Mouse (Mus musculus) ZHBTc4 (cell line): ENCODE measurements around the gene Tjp3.

Experiments used
- DNase-seq: peaks from one replicate; pipeline ENCODE4 v3.0.0-alpha.2; 2011; ENCODE audit warnings: low read depth, low spot score

The Tjp3 gene

DNA sequence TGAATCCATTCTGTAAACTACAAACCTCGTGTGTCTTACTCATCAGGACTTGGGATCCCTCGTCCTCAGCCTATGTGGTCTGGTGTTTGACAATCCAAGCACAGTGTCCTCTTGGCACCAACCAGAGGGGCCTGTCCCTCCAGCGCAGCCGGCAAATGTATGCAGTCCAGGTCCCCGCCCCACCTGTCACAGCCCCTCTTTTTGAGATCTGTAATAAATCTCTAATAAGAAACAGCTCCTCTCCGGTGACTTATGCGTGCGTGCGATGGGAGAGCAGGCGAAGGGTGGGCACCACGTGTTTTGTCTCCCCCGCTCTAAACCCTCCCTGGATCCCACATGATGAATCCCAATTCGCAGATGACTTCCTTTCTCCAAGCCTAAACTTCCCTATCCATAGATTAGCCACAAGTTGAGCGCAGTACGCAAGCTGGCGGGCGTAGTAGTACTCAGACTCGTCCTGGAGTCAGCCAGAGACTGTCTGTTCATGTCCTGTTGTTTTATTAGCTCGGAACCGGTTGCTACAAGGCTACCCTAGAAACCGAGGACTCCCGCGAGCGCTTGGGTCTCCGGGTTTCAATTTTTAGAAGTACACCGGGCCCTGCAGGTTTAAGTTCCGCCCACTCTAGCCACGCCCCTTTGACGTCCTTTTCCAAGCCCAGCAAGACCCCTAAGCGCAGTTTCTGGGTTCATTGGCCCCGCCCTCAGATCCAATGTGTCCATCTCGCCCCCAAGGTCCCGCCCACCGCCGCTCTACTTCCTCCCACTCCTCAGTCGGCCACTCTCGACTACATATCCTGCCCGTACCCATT, 28.6 kb upstream of the Tjp3 start:
- peak; percentile 100 for DNase-seq

DNA sequence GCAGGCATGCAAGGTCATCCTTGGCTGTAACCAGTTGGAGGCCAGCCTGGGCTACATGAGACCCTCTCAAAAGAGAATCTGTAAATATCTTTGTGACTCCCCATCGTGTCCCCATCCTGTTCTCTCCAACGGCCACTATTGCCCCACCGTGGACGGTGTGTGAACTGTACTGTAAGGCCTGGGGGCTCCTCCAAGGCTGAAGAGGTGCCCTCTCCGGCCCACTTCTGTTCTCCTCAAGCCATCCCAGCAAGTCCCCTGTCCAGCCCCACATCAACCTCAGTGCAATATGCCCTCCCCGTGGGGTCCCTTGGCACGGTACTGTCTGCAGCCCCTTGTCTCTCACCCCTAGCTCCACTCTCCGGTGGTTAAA, 27.9 kb upstream of the Tjp3 start:
- no peak for DNase-seq

DNA sequence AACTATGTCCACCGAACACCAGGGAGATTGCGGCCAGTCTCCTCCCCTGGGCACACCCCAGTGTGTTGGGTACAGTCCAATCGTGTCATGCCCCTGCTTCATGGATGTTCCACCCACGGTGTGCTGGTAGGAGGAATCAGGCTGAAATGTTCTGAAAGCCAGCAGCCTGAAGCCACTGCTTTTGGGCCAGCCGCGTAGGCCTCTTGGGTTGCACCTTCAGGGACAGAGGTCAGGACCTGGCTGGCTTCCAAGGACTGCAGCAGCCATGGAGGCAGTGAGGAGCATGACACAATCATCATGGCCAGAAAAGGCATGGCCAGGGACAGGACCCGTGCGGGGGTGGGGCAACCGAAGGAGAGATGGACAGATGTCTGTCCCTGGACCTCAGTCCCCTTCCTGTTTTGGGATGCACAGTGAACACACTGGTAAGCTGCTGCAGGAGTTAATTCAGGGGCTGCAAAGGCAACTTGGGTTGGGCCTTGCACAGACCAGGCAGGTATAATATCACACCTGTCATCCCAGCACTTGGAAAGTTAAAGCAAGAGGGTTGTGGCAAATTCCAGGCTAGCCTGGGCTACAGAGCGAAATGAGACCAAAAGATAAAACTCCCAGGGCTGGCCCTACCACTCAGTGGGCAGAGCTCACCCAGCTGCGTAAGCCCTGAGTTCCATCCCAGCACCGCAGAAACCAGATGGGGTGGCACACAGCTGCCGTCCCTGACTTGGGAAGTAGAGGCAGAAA, 27.4 kb upstream of the Tjp3 start:
- no peak for DNase-seq

DNA sequence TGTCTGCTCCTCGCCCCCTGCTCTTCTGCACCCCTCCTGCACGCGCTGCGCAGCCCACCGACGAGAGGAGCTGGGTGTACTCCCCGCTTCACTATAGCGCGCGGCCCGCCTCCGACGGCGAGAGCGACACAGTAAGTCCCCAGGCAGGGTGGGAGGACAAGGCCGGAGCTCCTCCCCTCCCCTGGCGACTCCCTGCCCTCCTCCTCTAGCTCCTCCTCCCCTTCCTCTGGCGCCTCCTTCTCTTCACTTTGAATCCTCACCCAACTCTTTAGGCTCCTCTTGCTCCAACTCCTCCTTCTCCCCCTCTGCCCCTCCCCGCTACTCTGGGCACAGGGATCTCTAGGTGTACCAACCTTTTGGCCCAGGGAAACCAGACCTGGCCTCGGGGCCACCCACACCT, 25.9 kb upstream of the Tjp3 start:
- peak; percentile 95 for DNase-seq

DNA sequence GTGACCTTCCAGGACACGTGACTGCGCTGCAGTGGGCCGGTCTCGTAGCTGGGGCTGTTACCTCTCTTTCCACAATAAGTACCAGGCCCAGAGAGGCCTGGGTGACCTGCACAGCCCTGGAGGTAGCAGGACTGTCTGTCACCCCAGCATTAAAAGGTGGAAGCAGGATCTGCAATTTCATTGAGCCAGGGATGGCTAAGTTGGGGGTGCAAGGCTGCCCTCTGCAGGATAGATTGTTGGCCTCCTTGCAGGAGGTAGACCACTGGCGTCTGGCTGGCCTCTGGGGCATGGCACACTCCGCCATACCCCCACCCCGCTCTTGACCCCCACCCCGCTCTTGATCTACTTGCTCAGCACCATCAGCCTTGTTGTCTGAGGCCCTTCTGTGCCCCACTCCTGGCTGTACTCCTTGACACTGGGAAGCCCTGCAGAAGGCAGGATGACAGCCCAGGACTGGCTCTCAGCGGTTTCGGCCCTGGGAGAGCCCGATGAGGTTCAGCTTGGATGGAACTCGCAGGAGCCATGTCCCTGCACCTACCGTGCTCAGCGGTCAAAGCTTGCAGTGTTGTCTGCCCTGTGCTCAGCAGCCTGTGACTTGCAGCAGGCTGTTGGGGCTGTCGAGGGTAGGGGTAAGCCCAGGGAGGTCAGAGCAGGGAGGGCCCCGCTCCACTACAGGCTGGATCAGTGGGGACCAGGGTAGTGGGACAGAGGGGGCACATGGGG, 25.1 kb upstream of the Tjp3 start:
- no peak for DNase-seq

DNA sequence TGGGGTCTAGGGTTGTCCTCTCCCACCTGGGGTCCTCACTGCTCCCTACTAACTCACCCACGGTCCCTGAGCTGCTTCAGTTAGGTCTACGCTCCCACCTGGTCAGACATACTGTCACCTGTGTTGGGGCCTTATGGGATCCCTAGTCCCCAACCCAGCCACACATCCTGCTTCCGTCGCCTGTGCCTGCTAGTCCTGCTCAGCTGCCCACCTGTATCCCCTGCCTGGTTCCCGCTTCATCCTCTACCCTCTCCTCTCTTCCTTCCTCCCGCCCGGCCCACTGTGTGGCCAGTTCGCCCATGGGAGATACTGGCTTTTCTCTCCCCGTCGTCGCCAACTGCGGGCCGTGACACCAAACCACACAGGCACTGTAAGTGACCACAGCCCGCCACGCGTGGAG, 24.2 kb upstream of the Tjp3 start:
- DNase-seq, result no peak

DNA sequence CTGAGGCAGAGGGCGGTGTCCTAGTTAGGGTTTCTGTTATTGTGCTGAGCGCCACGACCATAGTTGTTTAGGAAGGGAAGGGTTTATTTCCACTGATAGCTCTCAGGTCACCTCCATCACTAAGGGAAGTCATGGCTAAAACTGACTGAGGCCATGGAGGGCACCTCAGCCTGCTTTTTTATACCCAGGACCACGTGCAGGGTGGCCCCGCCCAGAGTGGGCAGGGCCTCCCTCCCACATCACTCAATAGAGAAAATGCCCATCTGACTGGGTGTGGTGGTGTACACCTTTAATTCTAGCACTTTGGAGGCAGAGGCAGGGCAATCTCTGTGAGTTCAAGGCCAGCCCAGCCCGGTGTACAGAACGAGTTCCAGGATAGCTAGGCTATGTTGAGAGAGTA, 22.8 kb upstream of the Tjp3 start:
- DNase-seq, result peak; percentile 54

DNA sequence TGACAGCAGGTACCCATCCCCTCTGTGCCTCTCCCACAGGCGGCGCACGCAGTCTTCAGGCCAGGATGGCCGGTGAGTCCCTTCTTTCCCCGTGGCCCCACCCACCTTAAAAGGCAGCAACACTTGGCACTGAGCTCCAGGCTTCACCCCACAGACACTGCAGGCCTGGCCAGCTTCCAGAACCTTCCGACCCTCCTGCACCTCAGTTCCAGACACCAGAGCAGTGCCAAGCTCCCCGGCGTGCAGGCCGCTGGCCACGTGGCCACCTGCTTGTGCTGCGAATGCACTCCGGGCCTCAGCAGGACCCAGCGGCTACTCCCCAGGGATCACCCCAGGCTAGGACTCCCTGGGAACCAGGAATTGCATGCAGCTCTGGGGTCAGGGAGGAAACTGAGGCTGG, 22.2 kb upstream of the Tjp3 start:
- DNase-seq, result no peak

DNA sequence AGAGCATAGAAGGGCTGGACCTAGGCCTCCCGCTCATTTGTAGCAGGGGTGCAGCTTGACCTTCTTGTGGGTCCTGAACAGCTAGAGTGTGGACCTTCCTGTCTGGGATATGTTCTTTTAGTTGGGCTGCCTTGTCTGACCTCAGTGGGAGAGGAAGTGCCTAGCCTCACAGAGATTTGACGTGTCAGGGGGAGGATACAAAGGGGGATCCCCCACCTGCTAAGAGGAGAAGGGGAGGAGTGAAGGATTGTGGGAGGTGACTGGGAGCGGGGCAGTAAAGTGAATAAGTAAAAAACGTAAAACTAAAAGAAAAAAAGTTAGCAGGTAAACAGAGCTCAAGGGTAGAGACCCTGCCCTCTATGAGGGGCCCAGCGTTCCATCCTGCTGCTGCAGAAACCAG, 18.2 kb upstream of the Tjp3 start:
- DNase-seq, result no peak

DNA sequence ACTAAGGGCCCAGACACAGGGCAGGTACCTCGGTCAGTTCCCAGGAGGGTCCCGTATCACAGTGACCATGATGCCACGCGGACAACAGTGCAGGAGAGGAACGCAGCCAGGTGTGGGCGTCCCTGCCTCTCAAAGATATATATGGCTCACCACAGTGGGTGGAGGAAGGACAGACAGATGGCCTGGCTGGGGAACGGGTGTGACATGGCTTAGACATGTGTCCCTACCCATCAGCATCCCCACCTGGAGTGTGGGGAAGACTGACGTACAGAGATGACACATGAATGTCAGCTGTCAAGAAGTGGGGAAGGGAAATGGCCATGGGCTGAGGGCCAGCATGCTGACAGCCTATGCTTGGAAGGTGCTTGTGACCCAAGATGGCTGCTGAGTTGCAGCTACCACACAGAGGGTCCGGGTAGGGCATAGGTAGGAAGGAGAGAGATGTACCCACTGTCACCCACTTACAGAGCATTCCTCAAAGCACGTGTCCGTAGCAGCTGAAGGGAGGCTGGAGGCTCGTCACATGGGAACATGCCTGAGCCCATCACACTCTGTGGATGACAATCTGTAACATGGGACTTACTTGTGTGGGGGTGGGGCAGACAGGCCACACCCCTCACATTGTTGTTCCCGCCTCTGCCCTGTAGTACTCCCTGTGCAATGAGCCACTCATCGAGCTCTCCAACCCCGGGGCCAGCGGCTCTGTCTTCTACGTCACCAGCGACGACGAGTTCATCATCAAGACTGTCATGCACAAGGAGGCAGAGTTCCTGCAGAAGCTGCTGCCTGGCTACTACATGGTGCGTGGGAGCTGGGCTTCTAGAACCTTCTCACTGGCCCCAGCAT, 15.7 kb upstream of the Tjp3 start:
- DNase-seq, result no peak

DNA sequence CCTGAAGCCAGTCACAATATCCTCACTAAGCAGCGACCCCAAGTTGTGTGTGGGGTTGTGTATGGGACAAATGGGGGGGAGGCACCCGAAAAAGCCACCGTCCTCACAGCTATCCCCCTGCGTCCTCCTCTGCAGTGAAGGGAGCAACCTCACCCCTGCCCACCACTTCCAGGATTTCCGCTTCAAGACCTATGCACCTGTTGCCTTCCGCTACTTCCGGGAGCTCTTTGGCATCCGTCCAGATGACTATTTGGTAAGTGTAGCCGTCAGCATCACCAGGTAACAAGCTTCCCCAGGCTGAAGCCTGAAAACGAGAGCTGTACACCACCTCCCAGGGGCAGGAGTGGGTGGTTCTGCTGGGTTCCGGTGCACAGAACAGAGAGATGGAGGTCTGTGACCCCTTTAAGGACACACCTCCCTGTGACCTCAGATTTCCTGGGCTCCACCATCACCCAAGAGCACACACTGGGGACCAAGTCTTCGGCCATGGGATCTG, 14.8 kb upstream of the Tjp3 start:
- no peak for DNase-seq

DNA sequence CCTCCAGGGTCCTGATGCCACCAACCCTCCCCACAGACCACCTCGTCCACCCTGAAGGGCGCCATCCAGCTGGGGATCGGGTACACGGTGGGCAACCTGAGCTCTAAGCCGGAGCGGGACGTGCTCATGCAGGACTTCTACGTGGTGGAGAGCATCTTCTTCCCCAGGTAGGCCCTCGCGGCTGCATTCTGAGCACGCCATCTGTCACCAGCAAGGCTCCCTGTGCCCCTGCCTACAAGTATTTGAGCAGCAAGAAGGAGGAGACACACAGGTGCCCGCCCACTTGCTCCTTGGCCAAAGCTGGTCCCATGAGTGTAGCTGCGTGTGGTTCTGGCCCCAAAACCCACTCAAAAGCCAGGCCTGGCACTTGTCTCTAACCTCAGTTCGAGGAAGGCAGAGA, 14.3 kb upstream of the Tjp3 start:
- no peak for DNase-seq

DNA sequence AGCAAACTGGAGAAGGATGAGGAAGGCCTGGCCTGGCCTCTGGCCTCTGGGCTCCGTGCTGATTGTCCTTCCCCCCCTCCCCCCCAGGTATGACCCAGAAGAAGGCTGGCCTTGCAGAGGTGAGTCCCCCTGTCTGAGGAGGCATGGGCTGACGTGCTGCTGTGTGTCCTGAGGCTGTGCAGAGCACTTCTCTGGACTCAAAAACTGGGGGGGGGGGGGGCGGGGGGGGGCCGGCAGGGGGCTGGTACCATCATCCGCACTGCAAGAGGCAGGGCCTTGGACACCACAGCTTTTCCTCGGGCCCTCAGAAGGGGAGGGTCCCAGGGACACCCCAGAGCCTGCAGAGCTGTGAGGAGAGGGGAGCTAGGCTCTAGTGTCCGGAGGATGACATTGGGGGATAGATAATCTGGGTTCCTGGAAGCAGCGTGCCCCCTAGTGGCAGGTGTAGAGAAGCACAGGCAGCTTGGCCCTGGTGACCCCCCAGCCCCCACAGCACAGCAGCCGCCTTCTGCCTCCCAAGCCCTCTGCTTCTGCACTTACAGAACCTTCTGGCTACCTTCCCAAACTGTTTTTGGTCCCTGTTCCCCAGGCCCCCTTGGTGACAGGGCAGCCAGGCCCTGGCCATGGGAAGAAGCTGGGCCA, 13.3 kb upstream of the Tjp3 start:
- peak; percentile 79 for DNase-seq

DNA sequence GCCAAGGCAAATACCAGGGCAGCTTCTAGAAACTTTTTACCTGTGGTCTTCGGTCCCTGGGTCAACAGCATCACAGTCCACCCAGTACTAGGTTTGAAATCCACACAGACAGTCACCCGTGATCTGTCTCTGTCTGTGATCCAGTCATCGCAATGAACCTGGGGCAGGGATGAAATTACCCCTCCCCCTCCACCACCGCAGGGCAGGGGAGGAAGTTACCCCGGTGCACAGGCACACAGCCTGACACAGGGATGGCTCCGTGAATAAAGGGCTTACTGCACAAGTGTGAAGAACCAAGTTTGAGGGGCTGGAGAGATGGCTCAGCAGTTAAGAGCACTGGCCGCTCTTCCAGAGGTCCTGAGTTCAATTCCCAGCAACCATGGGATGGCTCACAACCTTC, 12.4 kb upstream of the Tjp3 start:
- no peak for DNase-seq

DNA sequence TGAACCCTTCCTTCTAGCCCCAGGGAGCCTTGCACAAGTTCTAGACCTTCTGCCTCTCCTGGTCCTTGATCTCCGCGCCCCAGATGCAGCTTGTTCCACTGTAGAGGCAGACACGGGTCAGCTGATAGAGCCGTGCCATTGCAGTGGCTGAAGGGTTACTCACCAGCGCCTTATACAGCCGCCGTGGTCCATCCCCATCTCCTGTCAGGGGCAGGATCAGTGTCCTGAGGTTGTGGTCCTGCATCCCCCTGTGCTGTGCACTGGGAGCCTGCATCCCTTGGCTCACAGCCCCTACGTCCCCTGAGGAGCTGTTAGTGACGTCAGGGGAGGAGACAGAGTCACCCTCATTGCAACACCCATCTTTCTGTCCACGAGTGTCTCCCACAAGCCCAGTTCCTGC, 11.9 kb upstream of the Tjp3 start:
- no peak for DNase-seq

DNA sequence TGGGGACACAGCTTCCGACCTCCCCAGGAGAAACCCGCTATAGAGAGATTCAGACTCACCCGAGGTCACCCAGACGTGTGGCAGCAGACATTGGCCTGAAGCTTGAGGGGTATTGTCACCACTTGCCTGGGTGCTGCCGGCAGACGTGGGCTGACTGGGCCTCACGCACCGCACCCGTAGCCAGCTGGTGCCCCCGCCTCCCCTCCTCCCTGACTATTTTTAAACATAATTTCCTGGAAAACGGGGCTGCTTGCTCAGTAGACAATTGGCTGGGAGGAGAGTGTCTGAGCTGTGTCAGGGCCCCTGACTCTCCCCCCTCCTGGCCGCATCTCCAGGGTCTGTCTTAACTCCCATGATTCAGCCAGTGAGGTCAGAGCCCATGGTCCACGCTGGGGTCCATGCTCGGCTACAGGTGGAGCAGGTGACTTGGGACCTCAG, 11.4 kb upstream of the Tjp3 start:
- no peak for DNase-seq

DNA sequence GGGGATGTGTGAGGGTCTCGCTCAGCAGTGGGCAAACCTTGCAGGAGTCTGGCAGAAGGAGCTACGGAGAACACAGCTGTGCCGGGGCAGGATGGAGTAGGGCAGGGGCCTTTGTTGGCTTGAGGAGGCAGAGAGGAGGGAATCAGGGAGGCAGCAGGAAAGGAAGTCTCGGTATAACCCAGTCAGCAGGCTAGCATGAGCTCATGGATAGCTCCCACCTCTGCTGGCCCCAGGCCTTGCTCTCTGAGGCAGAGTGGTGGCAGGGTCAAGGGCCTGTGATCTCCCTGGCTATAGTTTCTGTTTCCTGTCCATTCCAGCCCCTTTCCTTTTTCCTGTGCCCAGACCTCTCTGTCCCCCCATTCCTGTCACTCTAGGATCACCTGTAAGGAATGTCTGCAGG, 10.9 kb upstream of the Tjp3 start:
- DNase-seq, result no peak

DNA sequence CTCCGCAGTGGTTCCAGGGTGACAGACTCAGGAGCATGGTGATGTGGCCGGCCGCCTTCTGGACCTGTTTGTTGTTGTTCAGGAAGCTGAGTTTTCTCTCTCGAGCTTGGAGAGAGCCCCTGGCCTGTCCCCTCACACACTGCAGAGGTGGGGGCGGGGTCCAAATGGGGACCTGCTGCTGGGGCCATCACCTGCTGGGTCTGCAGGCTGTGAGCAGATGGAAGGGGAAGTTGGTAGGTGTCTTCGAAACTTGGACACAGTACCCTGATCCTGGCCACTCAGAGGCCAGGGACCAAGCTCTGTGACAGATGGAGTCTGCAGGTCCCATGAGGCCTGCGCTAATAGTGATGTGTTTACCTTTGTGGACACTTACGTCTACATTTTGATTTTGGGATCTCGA, 9.9 kb upstream of the Tjp3 start:
- no peak for DNase-seq

DNA sequence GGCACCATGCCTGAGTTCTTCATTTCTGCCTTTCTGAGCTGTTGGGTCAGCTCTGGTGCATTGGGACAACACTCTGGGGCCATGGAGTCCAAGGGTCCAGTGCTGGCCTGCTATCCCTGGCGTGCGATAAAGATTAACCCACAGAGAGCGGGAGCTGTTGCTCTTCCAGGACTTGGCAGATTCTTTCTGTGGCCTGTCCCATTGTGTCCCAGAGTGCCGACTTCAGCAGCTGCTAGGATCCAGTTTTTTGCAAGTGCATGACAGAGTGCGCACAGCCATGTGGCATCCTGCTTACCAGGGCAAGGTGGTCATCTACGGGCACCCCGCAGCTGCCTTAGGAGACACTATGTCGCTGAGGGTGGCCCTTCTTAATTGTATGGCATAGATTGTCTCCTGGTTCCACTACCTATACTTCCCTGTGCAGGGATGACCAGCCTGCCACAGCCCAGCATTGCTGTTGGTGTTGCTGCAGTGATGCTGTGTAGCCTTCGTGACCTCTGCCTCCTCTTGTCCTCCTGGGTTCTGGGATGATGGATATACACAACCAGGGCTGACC, 9.0 kb upstream of the Tjp3 start:
- DNase-seq, result no peak

DNA sequence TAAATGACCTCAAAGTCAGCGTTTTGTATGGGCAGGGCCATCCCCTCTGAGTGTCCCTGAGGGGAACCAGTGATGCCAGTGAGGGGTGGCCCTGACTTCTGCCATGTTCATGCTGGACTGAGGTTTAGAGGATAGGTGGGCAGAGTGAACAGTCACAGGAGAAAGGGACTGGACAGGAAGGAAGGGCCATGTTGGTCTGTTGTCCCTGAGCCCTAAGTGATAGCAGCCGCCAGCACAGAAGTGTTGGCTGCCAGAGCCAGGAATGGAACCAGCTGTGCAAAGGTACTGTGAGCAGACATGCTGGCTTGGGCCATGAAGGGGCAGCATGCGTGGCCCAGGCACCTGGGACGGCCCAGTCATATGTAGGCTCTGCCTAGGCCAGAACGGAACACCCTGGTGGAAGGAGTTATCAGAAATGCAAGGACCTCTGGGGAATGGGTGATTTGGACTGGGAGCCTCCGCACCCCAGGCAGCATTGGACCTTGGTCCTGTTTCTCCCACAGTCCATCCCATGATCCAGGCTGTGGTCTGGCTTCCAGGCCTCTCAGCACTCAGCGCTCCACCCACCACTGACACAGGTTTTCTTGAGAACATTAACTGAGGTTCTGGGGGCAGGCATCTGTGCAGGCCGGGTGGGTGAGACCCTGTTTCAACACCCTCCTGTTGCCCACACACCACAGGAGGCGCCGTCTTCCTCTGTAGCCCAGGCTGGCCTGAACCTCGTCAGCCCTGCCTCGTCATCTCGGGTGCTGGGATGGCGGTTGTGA, 8.4 kb upstream of the Tjp3 start:
- DNase-seq, result no peak
